Mouse (Mus musculus) heart, embryonic 11.5 days (tissue): ENCODE results near the gene Map2k4. TPM values are rescaled to one million over a fixed set of nuclear protein-coding genes. Genes with fewer than 3 reads are reported as not detected.

ENCODE experiments used
- ATAC-seq: fragments of 200-750 bp; cut with Nextera tagmentation; replicated peaks from 2 replicates; pipeline ENCODE4 v1.8.0; 2017; ENCODE audit warnings: moderate library complexity; ENCODE audit not compliant: insufficient number of reproducible peaks, low FRiP score, low TSS enrichment
- H3K27ac ChIP-seq: fragments of 300-500 bp; sonication (generic); 2 replicates; pipeline ENCODE4 v1.5.1; 2014; ENCODE audit warnings: mild to moderate bottlenecking, low read depth, low read length
- H3K27me3 ChIP-seq: fragments of 300-500 bp; sonication (generic); 2 replicates; pipeline ENCODE4 v1.6.1; 2014; ENCODE audit warnings: mild to moderate bottlenecking, low read length, mixed read lengths; ENCODE audit not compliant: control insufficient read depth, insufficient read depth
- H3K36me3 ChIP-seq: fragments of 300-500 bp; sonication (generic); 2 replicates; pipeline ENCODE4 v1.6.1; 2014; ENCODE audit warnings: mild to moderate bottlenecking, low read length, moderate library complexity, mixed read lengths; ENCODE audit not compliant: control insufficient read depth, insufficient read depth
- H3K4me1 ChIP-seq: fragments of 300-500 bp; sonication (generic); 2 replicates; pipeline ENCODE4 v1.6.1; 2014; ENCODE audit warnings: low read length; ENCODE audit not compliant: control insufficient read depth, insufficient read depth
- H3K4me2 ChIP-seq: fragments of 300-500 bp; sonication (generic); 2 replicates; pipeline ENCODE4 v1.6.1; 2014; ENCODE audit warnings: mild to moderate bottlenecking, moderate library complexity
- H3K4me3 ChIP-seq: fragments of 300-500 bp; sonication (generic); 2 replicates; pipeline ENCODE4 v1.5.1; 2014; ENCODE audit warnings: low read depth, low read length
- H3K9ac ChIP-seq: fragments of 300-500 bp; sonication (generic); 2 replicates; pipeline ENCODE4 v1.6.1; 2014; ENCODE audit warnings: mild to moderate bottlenecking, low read depth, low read length, moderate library complexity
- H3K9me3 ChIP-seq: fragments of 300-500 bp; sonication (generic); replicated peaks from 2 replicates; pipeline ENCODE4 v1.6.1; 2016; ENCODE audit warnings: low read length; ENCODE audit not compliant: control insufficient read depth
- WGBS: fragments of 180-500 bp; shearing (Covaris S2); extraction: QIAGEN DNeasy Blood & Tissue Kit; methylation state at CpG from one replicate; pipeline ENCODE4 v1.1.7; 2014; ENCODE audit not compliant: insufficient replicate concordance; 5-methylcytosine and 5-hydroxymethylcytosine counted together
- polyA plus RNA-seq: library from polyadenylated mRNA; unstranded; fragments of >200 nt; fragmentation: Nextera tagmentation; extraction: Ambion mirVana; gene quantifications from 2 replicates; pipeline ENCODE4 v1.2.1, GENCODE M21; 2014

Gene Map2k4
- polyA plus RNA-seq, 1 experiment from 2014 or later = 80.0 TPM

DNA sequence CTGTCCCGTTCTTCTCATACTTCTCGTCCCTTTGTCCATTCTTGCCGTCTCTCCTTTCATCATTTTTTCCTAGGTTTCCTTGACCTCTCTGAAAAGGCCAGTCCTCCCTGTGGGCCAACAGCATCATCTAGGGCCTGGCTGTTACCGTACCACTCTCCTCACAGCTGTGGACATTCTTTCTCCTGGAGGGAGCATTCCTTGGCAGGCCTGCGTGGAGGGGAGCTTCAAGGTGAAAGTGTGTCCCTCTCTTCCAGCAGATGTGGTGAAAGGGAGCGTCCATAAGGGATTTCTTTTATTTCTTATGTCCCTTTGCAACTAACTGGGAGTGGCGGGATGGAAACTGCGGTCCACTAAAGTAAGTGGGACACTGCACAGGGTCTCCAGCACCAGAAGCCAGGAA lies 134.2 kb downstream of the Map2k4 start:
- Histone ChIP-seq H3K4me1 (peaks cover 23% of the 10 kb centered on the region), H3K27me3 (no peaks in the 10 kb centered on the region), H3K4me3 (no peak overlapping the region), H3K4me2 (no peak overlapping the region), H3K36me3 (no peaks in the 10 kb centered on the region), H3K9me3 (no peaks in the 10 kb centered on the region), H3K9ac (no peak overlapping the region), H3K27ac (no peak overlapping the region)
- no peak for ATAC-seq
- 72% methylated on average over 8 of the region's 8 CpGs for WGBS

DNA sequence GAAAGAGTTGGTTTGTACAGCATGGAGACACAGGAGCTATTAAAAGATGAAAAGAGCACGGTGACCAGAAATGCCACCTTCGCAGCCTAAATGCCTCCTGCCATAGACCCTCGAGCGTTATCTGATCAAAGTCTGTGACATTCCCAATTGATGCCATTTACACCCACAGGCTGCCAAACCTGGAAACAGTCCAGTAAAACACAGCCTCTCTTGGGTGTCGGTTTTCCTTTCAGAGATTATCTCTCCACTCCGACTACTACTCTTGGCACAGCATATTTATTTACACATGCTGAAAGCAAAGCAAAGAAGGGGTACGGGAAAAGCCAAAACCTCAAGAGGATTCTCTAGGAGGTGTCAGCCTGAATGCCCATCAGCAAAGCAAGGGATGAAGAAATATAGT lies 136.7 kb downstream of the Map2k4 start:
- Histone ChIP-seq H3K4me3 (no peak overlapping the region), H3K4me2 (no peak overlapping the region), H3K4me1 (peaks cover 39% of the 10 kb centered on the region), H3K9me3 (no peaks in the 10 kb centered on the region), H3K36me3 (no peaks in the 10 kb centered on the region), H3K27me3 (no peaks in the 10 kb centered on the region), H3K9ac (no peak overlapping the region), H3K27ac (peak overlapping the region; percentile 97)
- WGBS = 24% methylated on average over 7 of the region's 7 CpGs
- no peak for ATAC-seq

DNA sequence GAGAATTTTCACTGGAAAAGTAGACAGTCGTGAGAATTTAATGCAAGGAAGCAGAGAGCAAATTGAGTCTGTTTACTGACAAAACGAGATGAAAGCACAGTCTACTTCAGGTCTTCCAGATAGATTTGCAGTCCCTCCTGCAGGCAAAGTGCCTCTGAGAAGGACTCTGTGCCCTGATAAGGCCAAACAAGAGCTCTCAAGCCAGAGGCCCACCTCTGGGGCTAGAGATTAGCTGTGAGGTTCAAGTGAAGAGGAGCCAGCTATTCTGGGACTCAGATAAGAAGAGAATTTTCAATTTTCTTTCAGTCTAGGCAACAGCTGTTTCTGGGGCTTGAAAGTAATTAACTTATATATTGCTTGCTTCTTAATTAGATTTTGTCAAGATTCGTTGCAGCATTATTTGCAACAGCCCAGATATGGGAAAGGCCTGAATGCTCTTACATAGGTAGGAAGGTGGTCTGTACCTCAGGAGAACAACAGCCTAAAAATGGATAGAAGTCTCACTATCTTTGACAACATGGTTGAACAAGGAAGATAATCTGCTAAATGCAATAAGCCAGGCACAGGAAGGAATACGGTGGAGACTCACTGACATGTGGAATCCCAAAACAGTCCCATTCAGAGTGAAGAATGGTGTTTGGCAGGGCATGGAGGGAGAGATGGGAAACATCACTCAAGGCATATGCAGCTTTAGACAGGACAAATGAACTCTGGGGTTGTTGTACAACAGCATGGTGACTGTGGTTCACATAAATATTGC lies 138.0 kb downstream of the Map2k4 start:
- 20% methylated on average over 4 of the region's 4 CpGs for whole genome bisulfite sequencing
- H3K4me2 ChIP-seq = peak overlapping the region; percentile 46
- H3K9ac ChIP-seq = no peak overlapping the region; the same call in 1 of the 2 replicates
- H3K36me3 ChIP-seq = no peaks in the 10 kb centered on the region
- H3K4me3 ChIP-seq = no peak overlapping the region
- H3K27me3 ChIP-seq = no peaks in the 10 kb centered on the region
- no peaks in the 10 kb centered on the region for H3K9me3 ChIP-seq
- H3K4me1 ChIP-seq = peaks cover 42% of the 10 kb centered on the region
- peak; percentile 86 for ATAC-seq
- peak overlapping the region; percentile 97 for H3K27ac ChIP-seq

DNA sequence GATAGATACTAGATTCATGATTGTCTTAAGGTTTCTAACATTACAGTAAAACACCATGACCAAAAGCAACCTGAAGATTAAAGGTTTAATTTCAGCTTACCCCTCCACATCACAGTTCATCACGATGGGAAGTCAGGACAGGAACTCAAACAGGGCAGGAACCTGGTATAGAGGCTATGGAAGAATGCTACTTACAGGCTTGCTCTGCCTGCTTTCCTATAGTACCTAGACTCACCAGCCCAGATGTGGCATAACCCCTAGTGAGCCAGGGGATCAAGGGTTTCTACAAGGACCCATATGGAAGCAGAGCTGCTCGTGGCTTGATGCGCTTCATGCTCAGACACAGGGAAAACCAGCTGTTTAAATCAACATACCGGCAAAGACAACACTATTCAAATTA lies 138.6 kb downstream of the Map2k4 start:
- Histone ChIP-seq H3K36me3 (no peaks in the 10 kb centered on the region), H3K4me2 (peak overlapping the region; percentile 46), H3K27ac (peak overlapping the region; percentile 97), H3K27me3 (no peaks in the 10 kb centered on the region), H3K9ac (peak overlapping the region; percentile 56; the same call in 1 of the 2 replicates), H3K4me3 (no peak overlapping the region), H3K9me3 (no peaks in the 10 kb centered on the region), H3K4me1 (peaks cover 45% of the 10 kb centered on the region)
- WGBS = 26% methylated on average over 4 of the region's 4 CpGs
- ATAC-seq = no peak

GRCm38 (mm10) chr11:65646314-65646713 lies 141.8 kb downstream of the Map2k4 start:
- H3K27ac ChIP-seq = 0 out of 2 replicates have a peak overlapping the region, but pooled peaks have one; percentile 15
- H3K27me3 ChIP-seq = no peaks in the 10 kb centered on the region
- no peak overlapping the region for H3K4me3 ChIP-seq
- peaks cover 42% of the 10 kb centered on the region for H3K4me1 ChIP-seq
- H3K9ac ChIP-seq = no peak overlapping the region
- ATAC-seq = no peak
- H3K4me2 ChIP-seq = no peak overlapping the region
- no peaks in the 10 kb centered on the region for H3K9me3 ChIP-seq
- WGBS = 72% methylated on average over 5 of the region's 5 CpGs
- no peaks in the 10 kb centered on the region for H3K36me3 ChIP-seq

- Histone ChIP-seq H3K27me3 (no peaks in the 10 kb centered on the region), H3K9me3 (no peaks in the 10 kb centered on the region), H3K4me2 (no peak overlapping the region), H3K4me1 (peaks cover 32% of the 10 kb centered on the region), H3K4me3 (no peak overlapping the region), H3K36me3 (no peaks in the 10 kb centered on the region), H3K9ac (no peak overlapping the region), H3K27ac (peak overlapping the region; percentile 7; the same call in 1 of the 2 replicates)
- WGBS = 42% methylated on average over 4 of the region's 4 CpGs
- peak; percentile 50; the same call in 1 of the 2 replicates for ATAC-seq
These were observed 143.6 kb downstream of the Map2k4 start for GRCm38 (mm10) chr11:65644539-65644938.

- H3K27ac ChIP-seq = no peak overlapping the region
- WGBS = 79% methylated on average over 6 of the region's 6 CpGs
These were observed 147.8 kb downstream of the Map2k4 start for GRCm38 (mm10) chr11:65640261-65640660.

More at GRCm38 (mm10) chr11:65640261-65640660, 147.8 kb downstream of the Map2k4 start:
- no peak overlapping the region for H3K9ac ChIP-seq
- peaks cover 17% of the 10 kb centered on the region for H3K4me1 ChIP-seq
- no peak overlapping the region for H3K4me2 ChIP-seq
- ATAC-seq = no peak
- H3K27me3 ChIP-seq = no peaks in the 10 kb centered on the region
- H3K9me3 ChIP-seq = no peaks in the 10 kb centered on the region
- no peak overlapping the region for H3K4me3 ChIP-seq
- no peaks in the 10 kb centered on the region for H3K36me3 ChIP-seq
